Mouse (Mus musculus): ENCODE measurements around the gene 4930438A08Rik.
A peak's percentile ranks its signal among the peaks of the same experiment; 100 is the strongest.

- peak; percentile 98 for TF ChIP-seq CTCF (IDR thresholded peaks at IDR 0.05; ENCODE audit: low read depth, low read length)
- TF ChIP-seq TAL1 (conservative IDR thresholded peaks at IDR 0.05; ENCODE audit: low read depth, low read length) = no peak
Observed at GRCm38 (mm10) chr11:58225655-58226054, 48.9 kb upstream of the 4930438A08Rik start.
